In genomic region chr8:4482501-4482900, GRCm38 (mm10) we compare ENCODE assay signal across 22 mouse cellular contexts. TPM values are rescaled to one million over a fixed set of nuclear protein-coding genes. Genes with fewer than 3 reads are reported as not detected.
DNase-seq lines count a peak whose midpoint lies in the region; ATAC-seq lines count a peak whose summit lies in the region.
"Had no signal": no experiment of that assay in that cellular context is flagged by ENCODE, and none has a peak within 500 bp of the region (broad histone marks: within the 10 kb centered on the region; RNA-seq: fewer than 3 reads in every experiment).

No protein-coding gene starts in this region.

- ATAC-seq in liver, embryonic 11.5 days (replicated peaks; ENCODE audit: low FRiP score): no peak
- ATAC-seq in liver, embryonic 12.5 days: no peak
- ATAC-seq: activated CD4-positive, CD25-positive, alpha-beta regulatory T cell, adult 4 months; forebrain, embryonic 13.5 days; forebrain, embryonic 15.5 days; forebrain, postnatal 0 days; Patski had no signal

- H3K4me3 ChIP-seq in liver, embryonic 11.5 days (ENCODE audit: low read depth, low read length): no peak overlapping the region
- H3K4me3 ChIP-seq in liver, embryonic 12.5 days: no peak overlapping the region
- H3K4me3 ChIP-seq: embryonic facial prominence, embryonic 12.5 days; forebrain, embryonic 13.5 days; forebrain, embryonic 15.5 days had no signal

- DNase-seq in liver, embryonic 11.5 days (ENCODE audit: low spot score): peak; percentile 2
- peak; percentile 35 for DNase-seq in R1 (ENCODE audit: low read depth, low spot score)
- no peak for DNase-seq in adipocyte (ENCODE audit: low spot score)
- no peak for DNase-seq in left cerebral cortex, postnatal 10 days (ENCODE audit: extremely low spot score in 1 of 2, low spot score in 2 of 2)
- DNase-seq: adrenal gland, adult 2 months; adrenal gland, postnatal 10 days; adrenal gland, postnatal 25 days; cerebellum, adult 11 months; cerebellum, adult 18-20 months; cerebellum, adult 8-10 months; cerebellum, adult 9-11 months; cerebellum, postnatal 14 days; cerebellum, postnatal 36 days; embryo, embryonic 11 days; forebrain, postnatal 0 days had no signal

- WGBS in liver, embryonic 11.5 days: 77% methylated on average over 4 of the region's 4 CpGs
- 66% methylated on average over 4 of the region's 4 CpGs for WGBS in liver, embryonic 12.5 days (ENCODE audit: insufficient replicate concordance)

- H3K27ac ChIP-seq in liver, embryonic 11.5 days (ENCODE audit: low read depth, low read length): no peak overlapping the region
- H3K27ac ChIP-seq in liver, embryonic 12.5 days: no peak overlapping the region
- H3K27ac ChIP-seq: embryonic facial prominence, embryonic 12.5 days; forebrain, embryonic 13.5 days; forebrain, embryonic 15.5 days had no signal

- no peaks in the 10 kb centered on the region for H3K4me1 ChIP-seq in liver, embryonic 11.5 days (replicated peaks; ENCODE audit: control insufficient read depth, insufficient read depth, low read length)
- H3K4me1 ChIP-seq in liver, embryonic 12.5 days: no peaks in the 10 kb centered on the region
- H3K4me1 ChIP-seq: embryonic facial prominence, embryonic 12.5 days; forebrain, embryonic 13.5 days; forebrain, embryonic 15.5 days had no signal

- intact Hi-C loops in left cerebral cortex, postnatal 10 days (cut with DNase I): no loop called here

- no peaks in the 10 kb centered on the region for H3K9me3 ChIP-seq in liver, embryonic 11.5 days (ENCODE audit: control insufficient read depth, low read length)
- no peaks in the 10 kb centered on the region for H3K9me3 ChIP-seq in liver, embryonic 12.5 days (replicated peaks)
- H3K9me3 ChIP-seq: embryonic facial prominence, embryonic 12.5 days; forebrain, embryonic 13.5 days; forebrain, embryonic 15.5 days; G1E had no signal

- no peaks in the 10 kb centered on the region for H3K27me3 ChIP-seq in liver, embryonic 11.5 days (replicated peaks; ENCODE audit: control insufficient read depth, insufficient read depth, low read length)
- H3K27me3 ChIP-seq in liver, embryonic 12.5 days (replicated peaks): no peaks in the 10 kb centered on the region
- H3K27me3 ChIP-seq: embryonic facial prominence, embryonic 12.5 days; forebrain, embryonic 13.5 days; forebrain, embryonic 15.5 days had no signal

- no peaks in the 10 kb centered on the region for H3K36me3 ChIP-seq in liver, embryonic 11.5 days (ENCODE audit: control insufficient read depth, insufficient read depth, low read length)
- no peaks in the 10 kb centered on the region for H3K36me3 ChIP-seq in liver, embryonic 12.5 days
- H3K36me3 ChIP-seq: embryonic facial prominence, embryonic 12.5 days; forebrain, embryonic 15.5 days; G1E had no signal

- H3K9ac ChIP-seq in liver, embryonic 11.5 days (ENCODE audit: low read depth, low read length): no peak overlapping the region
- no peak overlapping the region for H3K9ac ChIP-seq in liver, embryonic 12.5 days
- H3K9ac ChIP-seq: embryonic facial prominence, embryonic 12.5 days; forebrain, embryonic 13.5 days; forebrain, embryonic 15.5 days; forebrain, postnatal 0 days had no signal

- H3K4me2 ChIP-seq in liver, embryonic 11.5 days: no peak overlapping the region
- no peak overlapping the region for H3K4me2 ChIP-seq in liver, embryonic 12.5 days
- H3K4me2 ChIP-seq: embryonic facial prominence, embryonic 12.5 days; forebrain, embryonic 13.5 days; forebrain, embryonic 15.5 days had no signal

RNA-seq across cellular contexts. Expression of gene Cers4, which starts 10.3 kb away (rescaled TPM):
- 5.8 and 6.3 TPM in 2 replicates for polyA plus RNA-seq in liver, embryonic 11.5 days (2014; fragmentation: Nextera tagmentation; extraction: Ambion mirVana)
- polyA plus RNA-seq in liver, embryonic 12.5 days (2016; fragmentation: Nextera tagmentation; extraction: Ambion mirVana): 4.2 and 4.3 TPM in 2 replicates
- total RNA-seq in left cerebral cortex, postnatal 10 days (2021): 10 to 100 TPM; 55.5 to 59.0 TPM
- polyA plus RNA-seq: G1E had no signal

Comparison
In these comparisons a context has a peak if more than half of its experiments do, and no peak if none do; other contexts are left out.
1. DNase-seq: peak in liver, embryonic 11.5 days (single experiment) and R1 (single experiment); none in adipocyte (single experiment) and left cerebral cortex, postnatal 10 days (0 of 2).